Mouse (Mus musculus): ENCODE results near the gene Amhr2. TPM values are rescaled to one million over a fixed set of nuclear protein-coding genes. Genes with fewer than 3 reads are reported as not detected.

The Amhr2 gene
- total RNA-seq (2023) = 1 to 10 TPM in 1 of 2 experiments, under 1 TPM in 1; 0.74 to 2.6 TPM

DNA sequence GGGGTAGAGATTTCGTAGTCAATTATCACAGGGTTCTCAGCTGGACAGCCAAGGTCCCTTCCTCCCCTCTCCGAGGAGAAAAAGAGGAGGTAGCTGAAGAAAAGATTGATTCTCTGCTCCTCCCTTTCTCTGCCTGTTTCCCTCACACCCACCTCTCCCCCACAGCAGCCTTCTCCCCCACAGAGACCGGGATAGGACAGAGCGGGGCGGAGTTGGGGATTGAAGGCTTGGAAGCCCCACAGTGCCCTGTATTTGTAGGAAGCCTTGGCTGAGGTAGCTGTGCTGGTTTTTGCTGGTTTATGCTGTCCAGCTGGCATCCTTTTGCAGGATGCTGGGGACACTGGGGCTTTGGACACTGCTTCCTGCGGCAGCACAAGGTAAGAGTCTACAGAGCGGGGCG is at the start of gene Amhr2:
Gene Amhr2, plus strand, starts transcription at position 222 of the 400 bp plus-strand sequence.

DNA sequence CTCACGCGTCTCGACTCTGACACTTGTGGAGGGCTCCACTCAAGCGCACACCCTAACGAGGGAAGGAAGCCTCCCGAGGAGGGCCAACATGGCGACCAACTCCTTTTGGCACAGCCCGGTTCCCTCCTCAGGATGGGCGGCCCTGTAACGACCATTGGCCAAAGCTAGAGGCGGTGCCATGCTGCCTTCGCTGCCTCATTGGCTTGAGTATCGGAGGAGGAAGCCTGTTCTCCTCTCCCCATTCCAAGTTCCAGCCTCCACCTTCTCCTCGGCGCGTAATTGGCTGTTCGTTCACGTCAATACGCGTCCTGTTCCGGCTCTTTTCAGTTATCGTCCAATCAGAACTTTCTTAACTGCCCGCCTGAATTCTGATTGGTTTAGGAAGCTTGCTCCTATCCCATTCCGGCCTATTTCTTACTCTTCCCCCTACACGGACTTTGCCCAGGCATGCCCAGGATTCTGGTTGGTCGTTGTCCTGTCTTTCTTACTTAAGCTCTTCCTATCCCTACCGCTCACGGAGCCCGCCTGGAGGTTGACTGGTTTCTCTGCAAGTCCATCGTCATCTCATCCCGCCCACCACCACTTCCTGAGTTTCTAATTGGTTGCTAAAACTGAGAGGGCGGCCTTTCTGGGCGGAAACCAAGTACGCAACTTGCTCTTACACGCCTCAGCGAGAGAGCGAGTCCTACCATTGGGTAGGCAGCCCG is 39.5 kb upstream of the Amhr2 start, which contains the start of gene Sp1:
Gene Sp1, plus strand, starts transcription at position 655 of the 707 bp plus-strand sequence.

DNA sequence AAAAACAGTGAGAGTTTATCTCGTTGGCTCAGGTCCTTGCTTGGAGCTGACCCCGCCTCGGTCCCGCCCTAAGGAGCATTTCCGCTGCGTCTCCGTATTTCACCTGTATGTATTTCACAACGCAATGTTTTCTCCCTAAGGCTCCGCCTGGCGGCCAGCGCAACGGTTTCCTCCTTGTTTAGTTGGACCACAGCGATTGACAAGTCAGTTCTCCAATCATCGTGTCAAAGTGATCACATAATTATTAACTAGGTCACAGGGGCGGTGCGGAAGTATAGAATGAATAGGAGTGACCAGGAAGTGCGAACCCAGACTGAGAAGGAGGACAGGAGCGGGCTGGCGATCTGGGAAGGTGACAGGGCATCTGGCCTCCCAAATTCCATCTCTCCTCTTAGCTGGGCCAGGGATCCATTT is 13.7 kb downstream of the Amhr2 start, which contains the start of gene Prr13:
Gene Prr13, plus strand, starts transcription at position 125 of the 414 bp plus-strand sequence.

DNA sequence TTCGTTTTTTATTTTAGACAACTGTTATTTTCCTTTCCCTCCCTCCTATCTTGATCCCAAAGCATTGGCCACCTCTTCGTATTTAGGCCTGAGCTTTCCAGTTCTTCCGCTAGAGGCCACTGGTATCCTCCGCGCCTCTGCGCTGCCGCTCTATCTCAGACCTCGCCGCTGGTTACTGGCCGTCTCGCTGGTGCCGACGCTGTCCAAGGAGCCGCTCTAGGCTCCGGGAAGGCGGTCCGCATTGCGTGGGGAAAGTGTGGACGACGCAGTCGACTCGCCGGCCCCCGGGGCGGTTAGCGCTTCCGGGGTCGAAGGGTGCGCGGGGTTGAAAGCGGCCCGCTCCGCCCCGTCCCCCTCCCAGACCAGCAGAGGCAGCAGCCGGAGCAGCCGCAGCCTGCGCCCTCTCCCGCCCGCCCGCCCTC is 25.0 kb downstream of the Amhr2 start, which contains the start of gene Pcbp2:
Gene Pcbp2, plus strand, starts transcription at position 357 of the 422 bp plus-strand sequence.

DNA sequence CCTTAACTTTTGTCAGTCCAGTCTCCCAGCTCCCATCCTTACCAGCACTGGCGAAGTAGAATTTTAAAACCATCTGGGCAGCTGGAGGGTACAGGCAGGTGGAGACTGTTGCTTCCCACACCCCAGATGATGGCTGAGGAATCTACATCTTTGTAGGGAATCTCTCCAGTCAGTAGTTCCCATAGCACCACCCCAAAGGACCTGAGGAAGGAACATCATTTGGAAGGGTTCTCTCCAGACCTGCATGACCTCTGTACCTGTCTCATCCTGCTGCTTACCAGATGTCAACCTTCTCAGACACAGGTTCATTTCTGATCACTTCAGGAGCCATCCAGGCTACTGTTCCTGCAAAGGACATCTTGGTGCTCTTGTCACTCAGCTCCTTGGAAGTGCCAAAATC is 58.3 kb downstream of the Amhr2 start, which contains the start of gene Gm10337:
Gene Gm10337, plus strand, starts transcription at position 276 of the 400 bp plus-strand sequence.

Other genes with a start within 250 kb of the Amhr2 start
- 100 to 1,000 TPM; 146 to 149 TPM for gene Zfp740, start 242.1 kb upstream of the Amhr2 start, total RNA-seq (2023)
- gene Csad, start 240.6 kb upstream of the Amhr2 start, total RNA-seq (2023) = 10 to 100 TPM; 23.3 to 26.4 TPM
- 100 to 1,000 TPM; 229 to 246 TPM for gene Itgb7, start 213.4 kb upstream of the Amhr2 start, total RNA-seq (2023)
- under 1 TPM in 1 of 2 experiments, not detected in 1; 0.38 TPM for gene Rarg, start 187.8 kb upstream of the Amhr2 start, total RNA-seq (2023)
- gene Gm9918, start 174.8 kb upstream of the Amhr2 start, total RNA-seq (2023) = not detected
- 10 to 100 TPM; 28.8 to 32.5 TPM for gene Mfsd5, start 165.9 kb upstream of the Amhr2 start, total RNA-seq (2023)
- gene Espl1, start 149.1 kb upstream of the Amhr2 start, total RNA-seq (2023) = 1 to 10 TPM in 1 of 2 experiments, under 1 TPM in 1; 0.93 to 1.3 TPM
- gene Pfdn5, start 119.3 kb upstream of the Amhr2 start, total RNA-seq (2023) = 100 to 1,000 TPM; 526 to 540 TPM
- gene Myg1, start 113.7 kb upstream of the Amhr2 start, total RNA-seq (2023) = 10 to 100 TPM; 70.1 to 72.8 TPM
- 10 to 100 TPM; 60.7 to 62.9 TPM for gene Aaas, start 94.6 kb upstream of the Amhr2 start, total RNA-seq (2023)
- not detected for gene Sp7, start 78.2 kb upstream of the Amhr2 start, total RNA-seq (2023)
- gene Sp1, start 39.2 kb upstream of the Amhr2 start, total RNA-seq (2023) = 100 to 1,000 TPM; 183 TPM
- 100 to 1,000 TPM in 1 of 2 experiments, 10 to 100 TPM in 1; 95.8 to 104 TPM for gene Prr13, start 13.7 kb downstream of the Amhr2 start, total RNA-seq (2023)
- gene Pcbp2, start 25.2 kb downstream of the Amhr2 start, total RNA-seq (2023) = 100 to 1,000 TPM; 699 to 726 TPM
- 1 to 10 TPM in 1 of 2 experiments, not detected in 1; 7.7 TPM for gene Gm10337, start 58.4 kb downstream of the Amhr2 start, total RNA-seq (2023)
- gene Map3k12, start 71.7 kb downstream of the Amhr2 start, total RNA-seq (2023) = 1 to 10 TPM; 1.3 TPM
- 10 to 100 TPM; 50.8 to 57.4 TPM for gene Tarbp2, start 72.8 kb downstream of the Amhr2 start, total RNA-seq (2023)
- 10 to 100 TPM; 15.7 to 26.0 TPM for gene Npff, start 79.6 kb downstream of the Amhr2 start, total RNA-seq (2023)
- gene Gm28047, start 179.7 kb downstream of the Amhr2 start, total RNA-seq (2023) = 1 to 10 TPM; 2.4 to 3.2 TPM
- 100 to 1,000 TPM; 146 to 155 TPM for gene Atf7, start 180.1 kb downstream of the Amhr2 start, total RNA-seq (2023)
- 1 to 10 TPM; 7.7 to 9.0 TPM for gene Atp5g2, start 227.0 kb downstream of the Amhr2 start, total RNA-seq (2023)